Mouse (Mus musculus) thymus, postnatal 36 days (tissue): ENCODE results near the gene Usp34.
"Not testable (repeated sequence)": the region's sequence is repeated elsewhere in the genome, so short reads cannot be mapped to it uniquely, and the experiment has no call there.

Experiments
- DNase-seq, 2 experiments: peaks; one replicate each; pipeline ENCODE4 v3.0.0; 2022; ENCODE audit warnings: mixed read lengths in 2 of 2

Gene Usp34

DNA sequence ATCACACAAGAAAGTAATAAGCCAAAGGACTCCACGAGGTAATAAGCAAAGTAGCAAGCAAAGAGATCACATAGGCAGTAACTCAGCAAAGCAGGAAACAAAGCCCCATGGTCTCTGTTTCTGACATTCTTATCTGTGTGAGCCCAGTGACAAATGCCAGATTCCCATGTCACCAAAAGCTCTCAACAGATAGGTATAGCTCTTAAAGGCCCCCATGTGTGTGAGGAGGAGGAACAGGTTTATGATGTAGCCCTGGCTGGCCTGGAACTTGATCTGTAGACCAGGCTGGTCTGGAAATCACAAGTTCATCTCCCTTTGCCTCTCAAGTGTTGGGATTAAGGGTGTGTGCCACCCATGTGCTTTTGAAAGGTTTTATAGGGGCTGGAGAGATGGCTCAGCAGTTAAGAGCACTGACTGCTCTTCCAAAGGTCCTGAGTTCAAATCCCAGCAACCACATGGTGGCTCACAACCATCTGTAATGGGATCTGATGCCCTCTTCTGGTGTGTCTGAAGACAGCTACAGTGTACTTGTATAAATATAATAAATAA is 53.1 kb downstream of the Usp34 start:
- DNase-seq, result not testable (repeated sequence)

DNA sequence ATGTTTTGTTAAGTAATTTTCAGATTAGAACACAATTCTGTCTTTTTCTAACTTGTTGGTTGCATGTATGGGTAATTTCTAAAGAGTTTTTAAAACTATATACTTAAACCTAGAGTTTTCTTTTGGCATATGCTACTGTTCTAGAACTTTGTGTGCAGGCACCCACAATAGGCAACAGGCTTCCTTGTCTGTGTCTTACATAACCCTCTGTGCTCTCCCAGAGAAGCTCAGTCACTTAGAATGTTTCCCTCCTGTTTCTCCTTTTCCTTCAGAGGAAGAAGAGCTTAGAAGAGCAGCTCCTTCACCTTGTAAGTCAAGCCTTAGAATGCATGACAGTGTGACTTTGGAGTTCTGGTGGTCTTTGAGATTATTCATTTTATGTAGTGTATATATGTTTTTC is 55.6 kb downstream of the Usp34 start:
- no peak for DNase-seq

DNA sequence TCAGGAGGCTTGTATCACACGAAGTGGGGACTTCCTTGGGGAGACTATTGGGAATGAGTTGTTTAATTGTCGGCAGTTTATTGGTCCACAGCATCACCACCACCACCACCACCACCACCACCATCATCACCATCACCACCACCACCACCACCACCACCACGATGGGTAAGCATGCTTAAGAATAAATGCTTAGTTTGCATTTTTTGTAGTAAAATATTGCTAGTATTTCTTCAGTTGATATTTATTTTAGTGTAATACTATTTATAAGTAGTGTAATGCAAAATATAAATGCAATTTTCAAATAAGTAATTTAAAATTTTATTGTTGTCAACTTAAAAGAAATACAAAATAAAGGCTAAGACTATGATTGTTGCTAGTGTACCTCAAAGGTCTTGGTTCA is 57.7 kb downstream of the Usp34 start:
- no peak for DNase-seq

DNA sequence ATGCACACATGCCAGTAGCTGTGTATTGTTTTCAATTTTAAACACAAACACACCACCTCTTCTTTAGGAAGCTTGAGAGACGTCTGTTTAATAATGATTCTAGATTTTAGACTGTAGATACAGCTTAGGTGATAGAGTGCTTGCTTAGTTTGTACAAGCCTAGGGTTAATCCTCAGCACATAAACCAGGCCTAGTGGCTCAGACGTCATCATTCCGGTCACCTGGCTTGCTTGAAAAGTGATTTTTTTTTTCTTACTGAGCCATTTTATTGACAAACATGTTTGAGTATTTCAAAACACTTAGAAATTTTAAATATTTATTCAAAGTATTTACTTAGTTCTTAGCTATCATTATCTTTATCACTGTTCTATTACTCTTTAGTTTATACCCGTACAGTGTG is 65.3 kb downstream of the Usp34 start:
- DNase-seq, result no peak

DNA sequence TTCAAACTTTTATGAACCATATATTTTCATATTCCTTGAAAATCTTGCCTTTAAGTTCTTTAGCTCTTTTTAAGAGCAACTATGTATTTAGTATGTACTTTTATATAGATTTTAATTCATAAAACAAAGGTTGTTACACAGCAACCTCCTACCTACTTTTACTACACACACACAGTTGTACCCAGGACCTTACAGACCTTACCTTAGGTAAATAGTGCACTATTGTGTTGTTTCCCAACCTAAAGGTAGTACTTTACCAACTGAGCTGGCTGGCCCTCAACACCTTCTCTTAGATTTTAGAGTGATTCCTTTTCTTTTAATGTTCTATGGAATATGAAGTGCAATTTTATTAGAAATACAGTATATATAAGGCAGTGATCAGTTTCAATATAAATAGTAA is 65.8 kb downstream of the Usp34 start:
- DNase-seq, result no peak

DNA sequence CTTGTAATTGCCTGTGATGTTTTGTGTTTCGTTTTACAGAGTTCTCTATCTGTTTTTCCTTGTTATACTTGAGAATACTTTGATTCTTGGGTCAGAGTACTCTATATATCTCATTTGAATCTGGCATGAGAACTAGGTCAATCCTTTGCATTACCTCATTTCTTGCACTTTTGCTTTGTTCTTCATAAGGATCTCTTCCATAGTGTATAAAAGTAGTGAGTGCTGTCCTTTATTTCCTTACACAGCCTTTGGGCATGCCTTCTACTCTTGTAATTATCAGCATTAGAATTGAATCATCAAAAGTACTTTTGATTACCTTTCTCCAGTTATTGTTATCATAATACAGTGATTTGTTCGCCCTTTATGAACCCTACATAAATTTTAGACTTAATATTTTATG is 73.4 kb downstream of the Usp34 start:
- DNase-seq, result no peak

DNA sequence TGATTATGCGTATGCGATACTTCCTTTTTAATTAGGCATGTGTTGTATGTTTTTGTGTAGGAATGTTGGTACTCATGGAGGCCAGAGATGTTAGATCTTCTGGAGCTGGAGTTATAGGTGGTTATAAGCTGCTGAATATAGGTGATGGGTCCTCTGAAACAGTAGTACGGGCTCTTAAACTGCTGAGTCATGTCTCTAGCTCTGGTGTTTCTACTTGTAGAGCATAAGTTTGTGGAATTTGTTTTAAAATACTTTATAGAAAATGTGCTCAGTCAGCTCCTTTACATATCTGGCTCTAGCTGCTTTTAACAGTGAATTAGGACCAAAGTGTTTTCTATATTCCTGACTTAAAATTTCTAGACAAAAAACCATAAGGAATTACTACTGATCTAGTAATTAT is 73.9 kb downstream of the Usp34 start:
- DNase-seq, result no peak

DNA sequence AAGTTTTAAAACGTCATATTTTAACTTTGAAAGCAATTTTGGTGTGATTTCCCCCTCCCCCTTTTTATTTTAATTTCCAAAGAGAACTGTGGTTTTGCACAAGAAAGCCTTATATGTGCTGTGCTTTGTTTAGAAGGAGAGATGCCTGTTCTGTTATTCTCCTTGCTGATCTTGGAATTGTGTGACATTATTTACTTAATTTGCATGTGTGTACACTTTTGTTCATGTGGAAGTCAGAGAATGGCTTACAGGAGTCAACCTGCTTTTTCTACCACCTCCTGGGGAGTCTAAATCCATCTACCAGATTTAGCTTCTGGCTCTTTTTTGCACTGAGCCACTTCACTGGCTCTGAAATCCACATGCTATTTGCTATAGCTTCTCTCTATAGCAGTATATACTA is 76.1 kb downstream of the Usp34 start:
- DNase-seq, result no peak

DNA sequence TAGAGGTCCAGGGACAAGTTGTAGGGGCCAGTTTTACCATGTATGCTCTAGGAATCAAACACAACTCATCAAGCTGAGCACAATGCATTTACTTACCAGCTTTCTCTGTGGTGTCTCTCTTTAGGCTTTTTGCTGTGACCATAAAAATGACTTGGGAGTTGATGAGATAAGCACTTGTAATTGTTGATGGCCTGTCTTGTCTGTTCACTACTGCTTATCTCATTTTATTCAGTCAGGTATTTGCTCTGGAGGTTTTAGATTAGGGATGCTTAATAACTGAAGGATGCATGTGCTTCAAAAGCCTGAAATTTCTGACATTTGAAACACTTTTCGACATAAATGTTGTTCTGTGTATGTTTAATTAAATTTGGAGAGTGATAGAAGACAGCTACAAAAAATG is 83.0 kb downstream of the Usp34 start:
- no peak for DNase-seq

DNA sequence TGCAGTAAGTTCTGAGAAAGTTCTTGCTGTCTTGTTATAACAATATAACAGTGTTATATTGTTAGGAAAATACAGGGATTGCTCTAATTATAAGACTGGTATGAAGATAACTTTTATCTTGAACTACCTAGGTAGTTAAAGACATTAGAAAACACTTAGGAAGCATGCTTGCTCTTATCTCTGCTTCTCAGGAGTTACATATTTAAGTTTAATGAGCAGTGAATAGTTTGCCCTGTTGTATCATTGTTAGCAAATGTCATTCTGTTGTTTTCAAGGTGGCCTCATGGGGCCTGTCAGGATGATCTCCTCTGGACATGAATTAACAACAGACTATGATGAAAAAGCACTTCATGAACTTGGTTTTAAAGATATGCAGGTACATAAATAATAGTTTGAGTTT is 85.9 kb downstream of the Usp34 start:
- no peak for DNase-seq

DNA sequence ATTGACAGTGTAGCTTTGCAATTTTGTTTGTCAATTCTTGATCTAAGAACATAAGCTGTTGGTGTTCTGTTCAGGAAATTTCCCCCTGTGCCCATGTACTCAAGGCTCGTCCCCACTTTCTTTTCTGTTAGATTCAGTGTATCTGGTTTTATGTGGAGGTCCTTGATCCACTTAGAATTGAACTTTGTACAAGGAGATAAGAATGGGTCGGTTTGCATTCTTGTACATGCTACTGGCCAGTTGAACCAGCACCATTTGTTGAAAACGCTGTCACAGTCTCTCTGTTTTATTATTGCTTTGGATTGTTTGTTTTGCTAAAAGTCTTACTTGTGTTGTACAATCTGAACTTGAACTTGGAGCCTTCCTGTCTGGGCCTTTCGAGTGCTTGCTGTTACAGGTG is 89.9 kb downstream of the Usp34 start:
- no peak for DNase-seq

DNA sequence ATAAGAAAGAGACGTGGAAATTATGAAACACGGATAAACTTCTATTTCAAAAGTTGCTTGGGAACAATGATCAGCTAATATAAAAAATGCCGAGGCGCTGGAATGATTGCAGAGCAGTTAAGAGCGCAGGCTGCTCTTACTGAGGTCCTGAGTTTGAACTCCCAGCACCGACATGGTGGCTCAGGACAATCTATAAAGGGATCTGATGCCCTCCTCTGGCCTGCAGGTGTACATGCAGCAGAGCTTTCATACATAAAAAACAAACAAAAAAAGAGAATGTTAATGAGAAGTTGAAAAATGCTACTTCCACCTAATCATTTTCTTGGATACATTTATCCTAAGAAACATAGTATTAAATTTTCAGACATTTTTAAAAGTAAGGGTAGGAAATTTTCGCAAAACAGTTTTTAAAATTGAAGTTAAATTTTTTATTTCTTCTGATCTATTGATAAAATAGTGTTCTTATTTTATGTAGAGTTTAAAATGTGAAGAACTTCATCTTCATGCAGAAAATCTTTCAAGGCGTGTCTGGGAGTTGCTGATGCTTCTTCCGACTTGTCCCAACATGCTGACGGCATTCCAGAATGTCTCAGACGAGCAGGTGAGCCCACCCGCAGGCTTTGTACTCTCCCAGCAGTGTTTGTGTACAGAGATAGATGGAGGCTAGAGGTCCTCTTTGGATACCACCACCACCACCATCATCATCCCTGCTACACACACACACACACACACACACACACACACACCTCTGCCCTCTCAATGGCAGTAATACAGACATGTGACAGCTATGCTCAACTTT is 94.5 kb downstream of the Usp34 start:
- DNase-seq, result no peak

DNA sequence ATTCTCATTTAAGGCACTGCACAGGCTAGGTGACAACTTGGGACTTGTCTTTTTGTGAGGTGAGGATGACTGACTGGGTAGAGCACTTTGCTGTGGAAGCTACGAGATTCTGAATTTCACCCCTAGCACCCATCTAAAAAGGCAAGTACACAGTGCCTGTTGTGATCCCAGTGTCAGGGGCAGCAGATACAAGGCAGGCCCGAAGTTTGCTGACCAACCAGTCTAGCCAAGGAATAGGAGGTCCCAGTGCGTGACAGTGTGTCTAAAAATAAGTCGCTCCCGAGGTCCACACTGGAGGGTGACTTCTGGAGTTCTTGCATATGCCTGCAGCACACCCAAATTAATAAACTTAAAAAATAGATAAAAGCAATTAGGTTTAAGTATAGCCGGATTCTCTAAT is 121.6 kb downstream of the Usp34 start:
- DNase-seq, result no peak

DNA sequence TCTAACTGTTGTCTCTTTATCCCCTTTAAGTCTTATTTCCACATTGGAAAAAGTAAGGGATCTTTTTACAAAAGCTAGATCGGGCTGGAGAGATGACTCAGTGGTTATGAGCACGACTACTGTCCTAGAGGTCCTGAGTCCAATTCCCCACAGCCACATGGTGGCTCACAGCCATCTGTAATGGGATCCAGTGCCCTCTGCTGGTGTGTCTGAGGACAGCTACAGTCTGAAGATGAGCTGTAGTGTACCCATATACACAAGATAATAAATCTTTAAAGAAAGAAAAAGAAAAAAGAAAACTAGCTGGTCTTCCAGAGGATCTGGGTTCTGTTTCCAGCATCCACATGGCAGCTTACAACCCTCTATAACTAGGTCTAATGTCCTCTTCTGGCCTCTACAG is 123.3 kb downstream of the Usp34 start:
- DNase-seq, result no peak

DNA sequence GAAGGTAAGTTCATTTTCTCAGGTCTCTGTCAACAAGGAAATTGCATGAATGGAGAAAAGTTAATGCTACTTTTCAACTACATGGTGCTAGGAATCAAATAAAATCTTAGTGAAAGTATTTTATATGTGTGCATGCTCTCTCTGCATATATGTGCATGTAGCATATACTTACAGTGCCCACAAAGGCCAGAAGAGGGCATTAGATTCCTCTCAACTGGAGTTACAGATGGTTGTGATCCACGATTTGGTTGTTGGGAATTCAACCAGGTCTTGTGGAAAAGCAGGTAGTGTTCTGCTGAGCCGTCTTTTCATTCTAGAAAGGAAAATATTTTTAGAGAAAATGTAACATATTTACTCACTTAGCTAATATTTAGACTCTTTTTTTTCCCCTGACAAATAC is 129.4 kb downstream of the Usp34 start:
- DNase-seq, result no peak

DNA sequence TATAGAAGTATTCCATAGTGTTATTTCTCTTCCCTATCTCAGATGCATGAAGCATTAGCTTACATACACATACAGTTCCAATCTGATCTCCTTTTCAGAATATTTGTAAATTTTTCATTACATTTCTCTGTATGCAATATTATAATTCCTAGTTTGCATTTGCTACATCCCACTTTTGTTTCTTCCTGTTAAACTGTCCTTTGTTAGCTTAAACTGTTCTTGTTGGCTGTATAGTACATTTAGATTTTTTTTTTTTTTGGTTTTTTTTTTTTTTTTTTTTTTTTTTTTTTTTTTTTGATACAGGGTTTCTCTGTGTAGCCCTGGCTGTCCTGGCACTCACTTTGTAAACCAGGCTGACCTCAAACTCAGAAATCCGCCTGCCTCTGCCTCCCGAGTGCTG is 159.2 kb downstream of the Usp34 start:
- not testable (repeated sequence) for DNase-seq

DNA sequence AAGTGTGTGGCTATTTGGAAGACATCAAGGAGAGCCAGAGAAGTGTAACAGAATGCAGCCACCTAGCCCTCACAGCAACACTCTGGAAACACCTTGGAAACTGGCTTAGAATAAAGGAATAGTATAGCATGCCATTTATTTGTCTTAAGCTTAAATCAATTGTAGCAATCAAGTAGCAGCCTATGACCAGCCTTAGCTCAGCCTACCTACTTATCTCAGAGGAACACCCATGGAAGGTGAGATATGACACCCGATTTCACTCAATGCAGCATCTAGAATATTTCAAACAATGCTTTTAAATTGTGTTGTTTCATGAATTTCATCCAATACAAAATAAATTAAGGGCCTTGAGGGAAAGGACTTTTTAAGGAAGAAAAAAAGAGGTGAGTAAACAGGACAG is 183.3 kb downstream of the Usp34 start:
- no peak for DNase-seq

DNA sequence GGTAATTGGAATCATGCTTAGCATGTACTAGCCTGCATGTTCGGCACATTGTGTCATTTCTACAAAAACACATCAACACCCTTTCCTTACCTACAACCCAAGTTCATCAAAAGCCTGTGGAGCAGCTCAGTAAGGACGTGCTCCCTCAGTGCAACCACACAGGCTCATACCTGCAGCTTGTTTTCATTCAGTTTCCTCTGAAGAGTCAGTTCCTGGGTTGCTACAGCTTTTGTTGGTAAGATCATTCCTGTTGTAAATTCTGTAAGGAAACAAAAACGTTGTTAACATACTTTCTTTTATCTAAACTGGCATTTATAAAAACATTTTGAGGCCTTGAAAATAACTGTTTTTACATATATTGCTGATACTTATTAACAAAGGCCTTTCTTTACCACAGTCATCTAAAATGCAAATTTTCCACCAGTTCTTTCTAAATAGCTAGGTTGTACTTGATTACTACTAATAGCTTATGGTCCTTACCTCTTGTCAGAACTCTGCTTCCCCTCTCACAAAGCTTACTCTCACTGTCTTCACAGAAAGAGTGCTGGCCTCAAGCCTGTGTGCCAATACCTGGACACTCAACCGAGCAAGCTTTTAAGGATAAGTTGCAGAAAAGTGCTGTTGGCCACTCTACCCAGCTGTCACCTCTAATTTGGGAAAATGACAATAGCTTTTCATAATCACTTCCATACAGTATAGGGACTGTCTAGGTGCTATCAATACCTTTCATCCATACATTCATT is 185.5 kb downstream of the Usp34 start:
- no peak for DNase-seq

DNA sequence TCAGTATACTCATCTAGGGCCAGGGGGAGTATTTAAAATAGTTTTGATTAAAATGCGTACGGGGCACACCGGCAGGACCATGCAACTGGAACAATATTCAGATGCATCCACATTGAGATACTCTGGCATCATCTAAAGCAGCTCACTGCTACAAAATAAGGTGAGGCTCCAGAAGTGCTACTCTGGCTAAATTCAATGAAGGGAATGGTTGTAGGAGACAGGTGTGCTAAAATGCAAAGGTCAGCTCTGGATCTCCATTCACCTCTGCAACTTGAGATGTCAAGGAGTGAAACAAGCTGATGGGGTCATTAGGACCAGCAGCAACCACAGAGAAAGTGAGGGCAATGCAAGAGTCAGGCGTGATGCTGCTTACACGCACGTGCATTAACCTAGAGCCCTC is 188.5 kb downstream of the Usp34 start:
- DNase-seq, result no peak

DNA sequence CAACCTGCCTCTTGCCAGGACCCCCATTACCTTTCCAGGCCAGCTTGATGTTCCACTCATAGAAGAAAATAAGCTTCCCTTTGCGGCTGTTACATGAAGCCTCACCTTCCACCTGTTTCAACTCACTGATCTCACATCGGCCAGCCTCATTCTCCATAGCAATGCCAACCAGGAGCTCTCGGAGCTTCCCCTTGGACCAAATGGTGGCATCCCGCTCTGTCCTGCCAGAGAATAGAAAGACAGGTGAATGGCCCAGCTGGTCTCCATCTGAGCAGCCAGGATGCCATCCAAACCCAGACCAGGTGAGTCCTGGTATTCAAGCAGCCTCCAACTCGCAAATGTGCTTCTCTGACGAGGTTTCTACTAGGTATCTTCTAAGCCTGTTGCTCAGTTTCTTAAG is 190.0 kb downstream of the Usp34 start:
- no peak for DNase-seq

DNA sequence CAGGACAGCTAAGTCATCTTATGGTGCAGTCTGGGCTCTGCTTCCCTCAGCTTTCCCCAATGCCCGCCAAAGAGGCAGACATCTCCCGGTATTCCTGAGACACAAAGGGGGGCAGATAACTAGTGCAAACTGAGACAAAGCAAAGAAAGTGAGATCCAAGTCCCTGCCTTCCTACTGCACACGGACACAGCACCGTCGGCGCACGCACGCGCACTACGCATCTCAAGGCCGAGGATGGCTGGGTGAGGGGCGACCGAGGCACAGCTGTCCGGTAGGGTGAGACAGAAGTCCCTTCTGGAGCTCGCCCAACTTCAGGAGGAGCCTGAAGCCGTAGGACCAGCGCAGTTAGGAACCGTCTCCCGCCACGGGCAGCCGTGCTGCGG is 190.6 kb downstream of the Usp34 start:
- no peak for DNase-seq

DNA sequence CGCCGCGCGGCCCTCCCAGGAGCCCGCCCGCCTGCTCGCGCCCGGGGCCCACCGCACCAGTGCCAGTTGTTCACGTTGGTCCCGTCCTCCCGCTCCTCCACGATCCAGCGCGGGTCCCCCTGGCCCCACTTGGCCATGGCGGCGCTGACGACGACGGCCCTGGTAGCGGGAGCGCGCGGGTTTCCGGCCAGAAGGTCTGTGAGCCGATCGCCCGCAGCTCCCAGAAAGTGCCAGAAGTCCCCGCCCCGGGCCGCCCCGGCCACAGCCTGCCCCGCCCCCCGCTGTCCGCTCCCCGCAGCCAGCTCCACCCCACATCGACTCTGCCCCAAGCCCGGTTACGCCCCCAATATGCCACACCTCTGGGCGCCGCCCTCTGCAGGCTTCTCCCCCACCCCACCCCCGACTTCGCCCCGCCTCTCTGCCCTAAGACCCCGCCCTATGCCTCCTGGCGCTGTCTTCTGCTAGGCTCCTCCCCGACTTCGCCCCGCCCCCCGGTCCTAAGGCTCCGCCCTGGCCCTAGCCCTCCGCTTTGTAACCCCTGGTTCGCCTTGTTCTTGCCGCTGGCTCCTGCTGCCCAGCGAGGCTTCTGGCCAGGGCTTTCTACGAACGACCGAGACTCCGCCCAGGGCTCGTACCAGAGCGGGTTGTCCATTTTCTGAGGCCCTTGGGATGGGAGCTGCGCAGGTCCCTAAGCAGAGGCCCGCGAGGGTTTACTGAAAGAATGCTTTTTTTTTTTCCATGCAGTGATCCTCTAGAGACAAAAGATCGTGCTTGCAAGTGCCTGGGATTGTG is 191.2 kb downstream of the Usp34 start, which contains the start of gene Ahsa2:
Gene Ahsa2 (minus strand): TSS at position 313 of the 792 bp plus-strand sequence.
- DNase-seq, result peak; percentile 97 to 99

DNA sequence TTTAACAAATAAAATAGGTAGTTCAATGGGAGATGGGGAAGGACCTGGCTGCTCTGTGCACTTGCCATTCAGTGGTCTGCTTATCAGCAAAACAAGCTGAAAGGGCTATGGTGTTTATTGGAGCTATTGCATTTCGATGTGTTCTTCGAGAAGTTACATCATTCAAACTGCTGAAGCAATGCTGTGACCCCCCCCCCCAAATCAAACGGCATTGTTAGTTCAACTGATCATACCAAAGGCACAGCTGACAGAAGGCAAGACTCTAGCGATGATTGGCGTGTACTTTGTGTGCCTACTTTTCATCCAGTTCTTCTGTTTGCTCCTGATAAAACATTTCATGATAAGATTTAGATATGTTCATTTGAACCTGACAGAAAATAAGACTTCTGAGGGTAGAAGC is 191.9 kb downstream of the Usp34 start:
- no peak for DNase-seq
